Mouse (Mus musculus) E14TG2a.4 (cell line): ENCODE results near the gene Csdc2.

Source experiments
- CTCF ChIP-seq: conservative IDR thresholded peaks from 2 replicates; pipeline ENCODE4 v1.5.1; 2014; ENCODE audit warnings: low read length
- NANOG ChIP-seq: IDR thresholded peaks from 2 replicates; pipeline ENCODE4 v1.6.1; 2014; ENCODE audit warnings: borderline replicate concordance, low read length, mixed read lengths
- POU5F1 ChIP-seq: IDR thresholded peaks from 2 replicates; pipeline ENCODE4 v1.6.1; 2014; ENCODE audit warnings: low read length, borderline replicate concordance

- TF ChIP-seq CTCF (no peak), POU5F1 (no peak), NANOG (no peak)
Measured at GRCm38 (mm10) chr15:81961078-81961451, 24.5 kb downstream of the Csdc2 start.
